Mouse (Mus musculus) kidney, postnatal 0 days (tissue): ENCODE measurements around the gene Borcs6. TPM values are rescaled to one million over a fixed set of nuclear protein-coding genes. Genes with fewer than 3 reads are reported as not detected.

Experiments used
- ATAC-seq: fragments of 200-750 bp; cut with Nextera tagmentation; replicated peaks from 2 replicates; pipeline ENCODE4 v1.8.0; 2017; ENCODE audit warnings: low read depth, moderate number of reproducible peaks, moderate TSS enrichment, moderate library complexity; ENCODE audit not compliant: low FRiP score
- DNase-seq: peaks from one replicate; pipeline ENCODE4 v3.0.0-alpha.2; 2016; ENCODE audit warnings: low spot score
- H3K27ac ChIP-seq: fragments of 300-500 bp; sonication (generic); 2 replicates; pipeline ENCODE4 v1.5.1; 2014; ENCODE audit warnings: mild to moderate bottlenecking
- H3K27me3 ChIP-seq: fragments of 300-500 bp; sonication (generic); 2 replicates; pipeline ENCODE4 v1.6.1; 2014; ENCODE audit warnings: low read length, mixed read lengths; ENCODE audit not compliant: insufficient read depth
- H3K36me3 ChIP-seq: fragments of 300-500 bp; sonication (generic); 2 replicates; pipeline ENCODE4 v1.6.1; 2014; ENCODE audit warnings: low read length, mixed read lengths; ENCODE audit not compliant: insufficient read depth
- H3K4me1 ChIP-seq: fragments of 300-500 bp; sonication (generic); replicated peaks from 2 replicates; pipeline ENCODE4 v1.6.1; 2014; ENCODE audit warnings: antibody characterized with exemption, low read length, mixed read lengths; ENCODE audit not compliant: insufficient read depth
- H3K4me2 ChIP-seq: fragments of 300-500 bp; sonication (generic); 2 replicates; pipeline ENCODE4 v1.6.1; 2014; ENCODE audit warnings: mild to moderate bottlenecking, low read length, moderate library complexity, mixed read lengths
- H3K4me3 ChIP-seq: fragments of 300-500 bp; sonication (generic); replicated peaks from 2 replicates; pipeline ENCODE4 v1.5.1; 2014; ENCODE audit warnings: low read depth, low read length
- H3K9ac ChIP-seq: fragments of 300-500 bp; sonication (generic); 2 replicates; pipeline ENCODE4 v1.6.1; 2014; ENCODE audit warnings: low read depth, low read length
- H3K9me3 ChIP-seq: fragments of 300-500 bp; sonication (generic); replicated peaks from 2 replicates; pipeline ENCODE4 v1.6.1; 2016; ENCODE audit warnings: low read length, inconsistent platforms, mixed read lengths
- CTCF ChIP-seq: IDR thresholded peaks from 2 replicates; pipeline ENCODE4 v1.5.1; 2016; ENCODE audit warnings: antibody characterized with exemption, low read depth, mild to moderate bottlenecking, moderate library complexity
- WGBS: fragments of 180-500 bp; shearing (Covaris S2); extraction: QIAGEN DNeasy Blood & Tissue Kit; methylation state at CpG from one replicate; pipeline ENCODE4 v1.1.7; 2014; 5-methylcytosine and 5-hydroxymethylcytosine counted together
- polyA plus RNA-seq: library from polyadenylated mRNA; unstranded; fragments of >200 nt; fragmentation: Nextera tagmentation; extraction: Ambion mirVana; gene quantifications from 2 replicates; pipeline ENCODE4 v1.2.1, GENCODE M21; 2015

Gene Borcs6
- polyA plus RNA-seq, 1 experiment from 2014 or later: 13.3 TPM

GRCm38 (mm10) chr11:69016755-69017154 lies 42.8 kb upstream of the Borcs6 start:
- no peak for DNase-seq

GRCm38 (mm10) chr11:69020691-69021090 lies 38.8 kb upstream of the Borcs6 start:
- no peak for ATAC-seq
- H3K4me2 ChIP-seq: no peak overlapping the region
- H3K36me3 ChIP-seq: peaks cover 40% of the 10 kb centered on the region; the same call in 1 of the 2 replicates
- H3K4me3 ChIP-seq: no peak overlapping the region
- no peaks in the 10 kb centered on the region for H3K9me3 ChIP-seq
- no peak overlapping the region for H3K27ac ChIP-seq
- DNase-seq: no peak
- H3K4me1 ChIP-seq: peaks cover 6% of the 10 kb centered on the region
- H3K9ac ChIP-seq: no peak overlapping the region
- no peak for TF ChIP-seq CTCF
- H3K27me3 ChIP-seq: no peaks in the 10 kb centered on the region

More at GRCm38 (mm10) chr11:69016755-69017154, 42.8 kb upstream of the Borcs6 start:
- Histone ChIP-seq H3K4me3 (peak overlapping the region; percentile 57), H3K36me3 (peaks cover 6% of the 10 kb centered on the region; the same call in 1 of the 2 replicates), H3K9ac (peak overlapping the region; percentile 75), H3K27ac (peak overlapping the region; percentile 83; the same call in 1 of the 2 replicates), H3K4me2 (peak overlapping the region; percentile 77), H3K4me1 (peaks cover 6% of the 10 kb centered on the region), H3K27me3 (no peaks in the 10 kb centered on the region), H3K9me3 (no peaks in the 10 kb centered on the region)
- no peak for TF ChIP-seq CTCF
- ATAC-seq: no peak
- 74% methylated on average over 3 of the region's 3 CpGs for WGBS

- Histone ChIP-seq H3K4me2 (no peak overlapping the region), H3K9me3 (no peaks in the 10 kb centered on the region), H3K9ac (no peak overlapping the region), H3K4me1 (no peaks in the 10 kb centered on the region), H3K36me3 (peaks cover 91% of the 10 kb centered on the region), H3K27ac (no peak overlapping the region), H3K27me3 (no peaks in the 10 kb centered on the region), H3K4me3 (no peak overlapping the region)
- no peak for TF ChIP-seq CTCF
- WGBS: 95% methylated on average over 3 of the region's 3 CpGs
- DNase-seq (no peak), ATAC-seq (no peak)
Observed at GRCm38 (mm10) chr11:69026562-69026961, 33.0 kb upstream of the Borcs6 start.

- no peaks in the 10 kb centered on the region for H3K27me3 ChIP-seq
- H3K9ac ChIP-seq: no peak overlapping the region
- H3K4me1 ChIP-seq: no peaks in the 10 kb centered on the region
- H3K36me3 ChIP-seq: peaks cover 86% of the 10 kb centered on the region
- DNase-seq (peak; percentile 32), ATAC-seq (no peak)
- H3K9me3 ChIP-seq: no peaks in the 10 kb centered on the region
- H3K4me2 ChIP-seq: no peak overlapping the region
- peak; percentile 60 for TF ChIP-seq CTCF
- H3K4me3 ChIP-seq: no peak overlapping the region
- no peak overlapping the region for H3K27ac ChIP-seq
- 63% methylated on average over 2 of the region's 2 CpGs for WGBS
Observed at GRCm38 (mm10) chr11:69028805-69029204, 30.7 kb upstream of the Borcs6 start.

GRCm38 (mm10) chr11:69033552-69033951 lies 26.0 kb upstream of the Borcs6 start:
- no peak for TF ChIP-seq CTCF
- H3K4me3 ChIP-seq: no peak overlapping the region
- no peak for ATAC-seq
- no peaks in the 10 kb centered on the region for H3K9me3 ChIP-seq
- H3K4me1 ChIP-seq: 0 out of 2 replicates have a peak, but pooled peaks cover 2% of the 10 kb centered on the region
- no peak for DNase-seq
- H3K4me2 ChIP-seq: no peak overlapping the region
- no peaks in the 10 kb centered on the region for H3K27me3 ChIP-seq
- peaks cover 51% of the 10 kb centered on the region for H3K36me3 ChIP-seq
- 74% methylated on average over 9 of the region's 9 CpGs for WGBS
- no peak overlapping the region for H3K27ac ChIP-seq
- no peak overlapping the region for H3K9ac ChIP-seq

- Histone ChIP-seq H3K4me1 (peaks cover 11% of the 10 kb centered on the region; the same call in 1 of the 2 replicates), H3K4me2 (no peak overlapping the region), H3K36me3 (peaks cover 41% of the 10 kb centered on the region), H3K27me3 (no peaks in the 10 kb centered on the region), H3K27ac (no peak overlapping the region), H3K9me3 (no peaks in the 10 kb centered on the region), H3K4me3 (no peak overlapping the region), H3K9ac (no peak overlapping the region)
- 89% methylated on average over 3 of the region's 3 CpGs for WGBS
- no peak for DNase-seq
- ATAC-seq: no peak
- no peak for TF ChIP-seq CTCF
Observed at GRCm38 (mm10) chr11:69034585-69034984, 24.9 kb upstream of the Borcs6 start.

GRCm38 (mm10) chr11:69035411-69035810 lies 24.1 kb upstream of the Borcs6 start:
- H3K9ac ChIP-seq: no peak overlapping the region
- 85% methylated on average over 9 of the region's 9 CpGs for WGBS
- no peak overlapping the region for H3K4me2 ChIP-seq

More at GRCm38 (mm10) chr11:69035411-69035810, 24.1 kb upstream of the Borcs6 start:
- ATAC-seq: no peak
- H3K4me1 ChIP-seq: peaks cover 12% of the 10 kb centered on the region; the same call in 1 of the 2 replicates
- H3K9me3 ChIP-seq: no peaks in the 10 kb centered on the region
- DNase-seq: no peak
- no peaks in the 10 kb centered on the region for H3K27me3 ChIP-seq
- no peak overlapping the region for H3K4me3 ChIP-seq
- peaks cover 32% of the 10 kb centered on the region for H3K36me3 ChIP-seq
- peak overlapping the region; percentile 39; the same call in 1 of the 2 replicates for H3K27ac ChIP-seq
- TF ChIP-seq CTCF: no peak
